Mouse (Mus musculus): ENCODE measurements around the gene Ugt1a10. TPM values are rescaled to one million over a fixed set of nuclear protein-coding genes. Genes with fewer than 3 reads are reported as not detected.

The Ugt1a10 gene
- polyA plus RNA-seq, 1 experiment = not detected

DNA sequence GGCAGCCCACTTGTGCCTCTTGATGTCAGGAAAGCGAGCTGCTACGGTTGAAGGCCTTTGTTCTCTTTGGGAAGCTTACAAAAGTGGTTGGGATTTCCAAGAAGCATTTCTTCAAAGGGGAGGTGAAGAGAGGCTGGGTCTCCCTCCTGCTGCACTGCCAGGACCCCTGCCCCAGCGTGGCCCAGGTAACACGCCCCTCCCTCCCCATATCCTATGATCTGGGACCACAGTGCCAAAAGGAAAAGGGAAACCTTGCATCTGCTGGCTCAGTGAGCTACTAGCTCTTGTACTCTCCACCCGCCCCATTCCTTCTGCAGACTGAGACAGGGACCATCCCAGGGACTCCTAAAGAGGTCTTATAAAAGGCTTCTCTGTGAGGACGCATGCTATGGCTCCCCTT lies 202.5 kb downstream of the Ugt1a10 start:
- Histone ChIP-seq H3K4me1 (ENCODE audit: control insufficient read depth, insufficient read depth, low read length) (peaks cover 6% of the 10 kb centered on the region; the same call in 1 of the 2 replicates), H3K27ac (ENCODE audit: insufficient read depth, low read depth, low read length) (no peak overlapping the region), H3K4me3 (ENCODE audit: insufficient read depth, low read depth, low read length) (no peak overlapping the region)
- 81% methylated on average over 6 of the region's 6 CpGs for WGBS
- no peak for TF ChIP-seq POLR2A (IDR thresholded peaks at IDR 0.05; ENCODE audit: insufficient read depth, low read depth, low read length)
- no peak for TF ChIP-seq CTCF (IDR thresholded peaks at IDR 0.05; ENCODE audit: insufficient read depth, low read depth, low read length)

DNA sequence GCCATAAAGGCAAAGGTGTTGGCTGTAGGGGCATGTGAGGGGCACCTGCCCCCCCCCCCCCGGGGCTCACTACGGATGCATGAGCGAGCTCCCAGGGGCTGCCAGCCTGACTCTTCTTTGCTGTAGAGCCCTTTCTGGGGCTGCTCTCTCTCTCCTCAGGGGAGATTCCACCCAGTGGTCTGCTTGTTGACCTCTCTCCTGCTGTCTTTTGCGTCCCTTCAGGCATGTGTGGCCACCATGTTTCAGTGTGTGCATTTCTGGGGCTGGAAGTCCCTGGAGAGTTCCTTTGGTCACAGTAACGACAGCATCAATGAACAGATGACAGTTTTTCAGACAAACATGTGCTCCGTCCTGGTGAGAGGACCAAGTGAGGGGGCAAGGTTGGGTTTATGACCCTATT lies 203.2 kb downstream of the Ugt1a10 start:
- TF ChIP-seq CTCF (IDR thresholded peaks at IDR 0.05; ENCODE audit: insufficient read depth, low read depth, low read length) (no peak), POLR2A (IDR thresholded peaks at IDR 0.05; ENCODE audit: insufficient read depth, low read depth, low read length) (no peak)
- Histone ChIP-seq H3K4me1 (ENCODE audit: control insufficient read depth, insufficient read depth, low read length) (peaks cover 6% of the 10 kb centered on the region; the same call in 1 of the 2 replicates), H3K4me3 (ENCODE audit: insufficient read depth, low read depth, low read length) (no peak overlapping the region), H3K27ac (ENCODE audit: insufficient read depth, low read depth, low read length) (no peak overlapping the region)
- WGBS = 71% methylated on average over 6 of the region's 6 CpGs

DNA sequence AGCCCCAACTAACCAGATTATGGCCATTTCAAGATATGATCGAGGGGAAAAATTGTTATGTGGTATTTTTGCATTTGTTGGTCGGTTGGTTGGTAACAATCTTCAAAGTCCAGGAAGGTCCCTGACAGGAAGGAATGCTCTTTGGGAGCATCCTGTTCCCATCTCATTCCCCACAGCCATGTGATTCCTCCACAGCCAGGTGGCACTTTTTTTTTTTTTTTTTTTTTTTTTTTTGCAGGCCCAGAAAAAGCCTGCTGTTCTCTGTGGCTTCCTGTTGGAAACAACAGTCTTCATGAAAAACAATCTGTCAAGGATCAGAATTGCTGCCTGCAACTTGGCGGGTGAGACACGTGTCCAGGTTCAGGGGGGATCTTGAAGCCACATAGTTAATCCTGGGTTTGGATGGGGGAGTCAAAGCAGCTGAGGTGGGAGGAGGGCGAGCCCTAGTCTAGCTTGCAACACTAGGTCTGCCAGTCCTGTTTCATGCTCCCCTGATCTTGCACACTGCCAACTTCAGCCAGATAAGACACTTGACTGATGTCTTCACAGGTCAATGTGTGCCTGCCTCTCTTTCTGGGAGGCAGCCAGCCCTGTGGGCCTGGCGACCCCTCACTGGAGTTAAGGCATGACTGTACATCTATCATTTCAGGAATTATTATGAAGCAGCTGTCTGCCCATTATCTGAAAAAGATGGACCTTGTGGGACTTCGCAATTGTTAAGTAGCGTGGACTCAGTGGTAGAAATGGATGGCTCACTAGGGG lies 203.9 kb downstream of the Ugt1a10 start:
- no peak overlapping the region for H3K4me3 ChIP-seq (ENCODE audit: insufficient read depth, low read depth, low read length)
- TF ChIP-seq POLR2A (IDR thresholded peaks at IDR 0.05; ENCODE audit: insufficient read depth, low read depth, low read length) (no peak), CTCF (IDR thresholded peaks at IDR 0.05; ENCODE audit: insufficient read depth, low read depth, low read length) (no peak)
- no peak overlapping the region for H3K27ac ChIP-seq (ENCODE audit: insufficient read depth, low read depth, low read length)
- H3K4me1 ChIP-seq (ENCODE audit: control insufficient read depth, insufficient read depth, low read length) = peaks cover 6% of the 10 kb centered on the region; the same call in 1 of the 2 replicates
- WGBS = 80% methylated on average over 8 of the region's 8 CpGs

DNA sequence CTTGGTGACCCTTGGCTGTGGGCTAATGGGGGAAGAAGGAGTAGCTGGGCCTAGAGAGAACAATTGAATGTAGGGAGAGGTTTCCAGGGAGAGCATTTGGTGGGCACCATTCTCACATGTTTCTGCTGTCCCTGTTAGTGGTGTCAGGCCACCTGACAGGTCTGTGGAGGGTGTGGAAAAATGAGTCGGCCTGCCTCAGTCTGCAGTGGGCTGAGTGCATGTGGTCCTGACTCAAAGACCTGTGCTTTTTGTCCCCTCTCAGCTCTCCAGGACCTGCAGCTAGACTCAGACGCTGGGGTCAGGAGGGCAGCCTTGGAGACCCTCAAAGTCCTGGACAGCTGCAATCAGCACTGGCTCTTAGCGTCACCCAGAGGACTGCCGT lies 204.4 kb downstream of the Ugt1a10 start:
- WGBS = 86% methylated on average over 4 of the region's 4 CpGs
- Histone ChIP-seq H3K4me1 (ENCODE audit: control insufficient read depth, insufficient read depth, low read length) (peaks cover 6% of the 10 kb centered on the region; the same call in 1 of the 2 replicates), H3K27ac (ENCODE audit: insufficient read depth, low read depth, low read length) (no peak overlapping the region), H3K4me3 (ENCODE audit: insufficient read depth, low read depth, low read length) (no peak overlapping the region)
- TF ChIP-seq POLR2A (IDR thresholded peaks at IDR 0.05; ENCODE audit: insufficient read depth, low read depth, low read length) (no peak), CTCF (IDR thresholded peaks at IDR 0.05; ENCODE audit: insufficient read depth, low read depth, low read length) (no peak)

DNA sequence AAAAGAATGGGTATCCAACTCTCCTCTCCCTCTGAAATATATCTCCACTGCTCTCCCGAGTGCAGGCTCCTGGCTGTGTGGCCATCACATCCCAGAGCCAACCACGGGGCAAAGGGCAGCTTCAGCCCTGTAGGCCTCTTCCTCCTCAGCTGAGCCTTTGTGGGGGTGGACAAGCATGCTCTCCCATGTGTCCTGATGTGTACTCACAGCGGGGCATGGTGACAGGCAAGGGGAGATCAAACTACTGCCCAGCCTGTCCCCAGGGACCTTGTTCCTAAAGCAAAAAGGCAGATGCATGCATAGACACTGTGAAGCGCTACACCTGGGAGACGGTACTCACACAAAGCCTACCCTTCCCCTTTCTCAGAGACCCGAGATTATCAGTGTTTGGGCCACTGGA lies 204.9 kb downstream of the Ugt1a10 start:
- TF ChIP-seq CTCF (IDR thresholded peaks at IDR 0.05; ENCODE audit: insufficient read depth, low read depth, low read length) (no peak), POLR2A (IDR thresholded peaks at IDR 0.05; ENCODE audit: insufficient read depth, low read depth, low read length) (no peak)
- Histone ChIP-seq H3K4me1 (ENCODE audit: control insufficient read depth, insufficient read depth, low read length) (peaks cover 6% of the 10 kb centered on the region; the same call in 1 of the 2 replicates), H3K4me3 (ENCODE audit: insufficient read depth, low read depth, low read length) (no peak overlapping the region), H3K27ac (ENCODE audit: insufficient read depth, low read depth, low read length) (no peak overlapping the region)
- WGBS = 81% methylated on average over 6 of the region's 6 CpGs

DNA sequence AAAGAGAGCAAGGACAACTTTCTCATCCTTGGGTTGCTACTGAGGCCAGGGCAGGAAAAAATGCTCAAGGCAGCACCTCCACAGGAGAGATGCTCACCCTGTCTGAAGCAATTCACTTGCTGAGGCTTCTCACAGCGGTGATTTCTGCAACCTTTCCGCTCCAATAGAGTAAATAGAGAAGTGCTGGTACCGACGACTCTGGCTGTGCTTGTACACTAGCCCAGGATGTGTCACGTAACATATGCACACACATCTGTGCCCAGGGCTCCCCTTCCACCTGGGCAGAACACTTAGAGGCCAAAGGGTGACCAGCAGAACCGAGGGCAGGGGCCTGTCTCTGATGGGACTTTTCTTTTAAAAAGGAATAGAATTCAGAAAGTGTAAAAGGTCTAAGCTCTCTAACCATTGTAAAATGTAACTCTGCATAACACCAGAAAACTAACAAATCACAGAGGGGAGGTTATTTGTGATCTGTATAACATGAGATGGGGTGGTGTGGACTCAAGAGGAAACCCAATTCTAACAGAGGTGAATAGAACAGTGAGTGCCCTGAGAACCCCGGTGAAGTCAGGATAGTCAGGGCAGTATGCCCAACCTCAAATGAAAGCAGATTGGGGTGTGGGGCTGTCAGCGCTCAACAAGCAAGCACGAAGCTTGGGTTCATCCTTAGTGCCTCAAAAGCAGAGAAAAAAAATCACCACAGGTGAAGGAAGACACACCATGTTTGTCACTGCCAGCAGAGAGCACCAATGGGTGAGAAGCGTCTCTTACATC lies 205.6 kb downstream of the Ugt1a10 start:
- H3K4me3 ChIP-seq (ENCODE audit: insufficient read depth, low read depth, low read length) = no peak overlapping the region
- H3K27ac ChIP-seq (ENCODE audit: insufficient read depth, low read depth, low read length) = no peak overlapping the region
- 83% methylated on average over 10 of the region's 10 CpGs for WGBS
- peaks cover 6% of the 10 kb centered on the region; the same call in 1 of the 2 replicates for H3K4me1 ChIP-seq (ENCODE audit: control insufficient read depth, insufficient read depth, low read length)
- no peak for TF ChIP-seq CTCF (IDR thresholded peaks at IDR 0.05; ENCODE audit: insufficient read depth, low read depth, low read length)
- TF ChIP-seq POLR2A (IDR thresholded peaks at IDR 0.05; ENCODE audit: insufficient read depth, low read depth, low read length) = no peak

DNA sequence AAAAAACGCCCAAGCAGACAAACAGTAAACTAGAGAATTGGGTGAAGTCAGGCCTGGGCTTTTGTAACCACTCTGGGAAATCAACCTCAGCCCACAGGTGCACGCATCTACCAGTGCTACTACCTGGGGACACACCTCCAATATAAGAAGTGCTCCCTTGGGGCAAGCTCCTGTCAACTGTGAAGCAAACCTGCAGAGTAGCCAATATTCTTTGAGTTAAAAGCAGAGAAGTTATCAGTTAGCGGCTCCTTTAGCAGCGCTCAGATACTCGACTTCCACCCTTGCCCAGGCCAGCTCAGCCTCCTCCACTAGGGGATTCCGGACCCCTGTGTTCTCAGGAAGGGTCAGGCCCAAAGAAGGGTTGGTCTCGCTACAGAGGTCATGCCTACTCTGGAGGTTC lies 206.5 kb downstream of the Ugt1a10 start:
- TF ChIP-seq POLR2A (IDR thresholded peaks at IDR 0.05; ENCODE audit: insufficient read depth, low read depth, low read length) = no peak
- no peak for TF ChIP-seq CTCF (IDR thresholded peaks at IDR 0.05; ENCODE audit: insufficient read depth, low read depth, low read length)
- 87% methylated on average over 7 of the region's 7 CpGs for WGBS
- Histone ChIP-seq H3K4me1 (ENCODE audit: control insufficient read depth, insufficient read depth, low read length) (peaks cover 6% of the 10 kb centered on the region; the same call in 1 of the 2 replicates), H3K4me3 (ENCODE audit: insufficient read depth, low read depth, low read length) (no peak overlapping the region), H3K27ac (ENCODE audit: insufficient read depth, low read depth, low read length) (no peak overlapping the region)

DNA sequence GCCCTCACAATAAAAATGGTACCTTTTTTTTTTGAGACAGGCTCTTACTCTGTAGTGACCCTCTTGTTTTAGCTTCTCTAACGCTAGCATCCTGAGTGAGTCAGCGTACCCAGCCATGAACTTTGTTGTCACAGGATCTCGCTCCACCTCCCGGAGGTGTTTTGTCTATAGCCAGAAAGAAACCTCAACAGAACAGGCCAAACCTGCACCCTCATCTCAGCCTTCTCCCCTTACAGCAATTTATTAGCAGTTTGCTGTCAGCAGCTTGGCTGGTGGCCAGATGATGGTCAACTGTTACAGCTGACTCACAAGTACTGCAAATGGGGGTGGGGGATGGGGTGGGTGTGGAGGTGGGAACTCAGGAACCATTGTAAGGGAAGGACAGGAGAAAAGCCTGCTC lies 207.1 kb downstream of the Ugt1a10 start:
- Histone ChIP-seq H3K4me1 (ENCODE audit: control insufficient read depth, insufficient read depth, low read length) (peaks cover 6% of the 10 kb centered on the region; the same call in 1 of the 2 replicates), H3K27ac (ENCODE audit: insufficient read depth, low read depth, low read length) (no peak overlapping the region), H3K4me3 (ENCODE audit: insufficient read depth, low read depth, low read length) (no peak overlapping the region)
- TF ChIP-seq POLR2A (IDR thresholded peaks at IDR 0.05; ENCODE audit: insufficient read depth, low read depth, low read length) (no peak), CTCF (IDR thresholded peaks at IDR 0.05; ENCODE audit: insufficient read depth, low read depth, low read length) (no peak)
- WGBS = 76% methylated on average over 4 of the region's 4 CpGs

DNA sequence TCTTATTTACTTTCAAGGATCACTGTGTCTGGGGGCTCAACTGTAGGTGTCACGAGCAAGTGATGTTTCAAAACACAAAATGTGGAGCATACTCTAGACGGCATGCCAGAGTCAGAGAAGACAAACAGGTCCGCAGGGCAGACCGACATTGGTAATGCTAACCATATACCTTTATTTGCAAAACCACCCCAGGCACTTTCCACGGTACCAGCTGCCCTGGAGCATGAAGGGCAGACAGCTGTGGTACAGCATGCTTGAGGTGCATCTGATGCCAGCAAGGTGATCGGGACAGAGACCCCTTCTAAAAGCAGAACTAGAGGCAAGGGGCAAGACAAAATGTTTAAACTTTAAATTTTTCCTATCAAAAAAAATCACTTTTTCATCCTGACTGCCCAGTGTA lies 207.8 kb downstream of the Ugt1a10 start:
- Histone ChIP-seq H3K27ac (ENCODE audit: insufficient read depth, low read depth, low read length) (no peak overlapping the region), H3K4me3 (ENCODE audit: insufficient read depth, low read depth, low read length) (no peak overlapping the region), H3K4me1 (ENCODE audit: control insufficient read depth, insufficient read depth, low read length) (peaks cover 6% of the 10 kb centered on the region; the same call in 1 of the 2 replicates)
- TF ChIP-seq CTCF (IDR thresholded peaks at IDR 0.05; ENCODE audit: insufficient read depth, low read depth, low read length) = no peak
- no peak for TF ChIP-seq POLR2A (IDR thresholded peaks at IDR 0.05; ENCODE audit: insufficient read depth, low read depth, low read length)
- 77% methylated on average over 6 of the region's 6 CpGs for WGBS

Data from olfactory bulb, adult 2 months (tissue).